Mouse (Mus musculus) layer of hippocampus, adult 11-12 months (tissue): Measurements from ENCODE around the gene Tbc1d10c.

Experiments
- DNase-seq: peaks from one replicate; pipeline ENCODE4 v3.0.0; 2022; ENCODE audit warnings: low spot score

Tbc1d10c gene

DNA sequence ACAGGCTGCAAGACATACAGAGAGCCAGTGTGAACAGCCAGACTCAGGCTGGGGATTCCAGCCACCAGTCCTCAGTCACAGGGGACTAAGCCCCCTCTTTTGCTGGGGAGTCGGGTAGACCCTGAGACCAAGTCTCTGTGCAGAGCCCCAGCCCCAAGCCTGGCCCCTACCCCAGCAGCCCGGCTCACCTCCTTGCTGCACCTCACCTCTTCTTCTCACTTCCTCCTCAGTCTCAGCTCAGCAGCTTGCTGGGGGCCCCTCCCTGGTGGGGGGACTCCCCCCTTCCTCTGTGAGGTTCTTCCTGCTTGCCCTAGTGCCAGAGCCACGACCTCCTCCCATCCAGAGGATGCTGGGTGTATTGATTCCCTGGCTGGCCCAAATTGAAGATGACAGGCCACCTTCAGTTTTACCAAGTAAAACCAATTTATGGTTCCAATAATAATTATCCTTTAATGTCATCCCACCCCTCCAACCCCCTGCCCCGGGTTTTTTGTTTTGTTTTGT is at the start of gene Tbc1d10c:
Gene Tbc1d10c (minus strand): TSS at position 454 of the 504 bp plus-strand sequence.
- no peak for DNase-seq

DNA sequence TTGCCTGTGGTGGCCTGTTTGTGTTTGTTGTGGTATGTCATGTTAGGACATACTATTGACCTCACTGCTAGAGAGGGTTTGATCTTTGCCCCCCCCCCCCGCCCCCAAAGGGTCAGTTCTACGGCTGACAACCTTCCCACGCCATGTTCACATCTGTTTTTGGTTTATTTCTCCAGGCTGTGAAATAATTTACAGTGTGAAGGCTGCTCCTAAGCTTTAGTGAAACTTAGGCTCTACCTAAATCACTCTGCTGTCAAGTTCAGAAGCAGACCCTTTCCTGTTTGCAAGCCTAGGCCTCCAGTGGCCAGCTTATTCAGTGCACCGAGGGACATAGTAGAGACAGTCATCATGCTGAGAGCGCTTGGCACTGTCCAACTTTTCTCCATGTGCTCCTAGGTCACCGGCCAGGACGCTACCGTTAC is 49.2 kb upstream of the Tbc1d10c start:
- no peak for DNase-seq

DNA sequence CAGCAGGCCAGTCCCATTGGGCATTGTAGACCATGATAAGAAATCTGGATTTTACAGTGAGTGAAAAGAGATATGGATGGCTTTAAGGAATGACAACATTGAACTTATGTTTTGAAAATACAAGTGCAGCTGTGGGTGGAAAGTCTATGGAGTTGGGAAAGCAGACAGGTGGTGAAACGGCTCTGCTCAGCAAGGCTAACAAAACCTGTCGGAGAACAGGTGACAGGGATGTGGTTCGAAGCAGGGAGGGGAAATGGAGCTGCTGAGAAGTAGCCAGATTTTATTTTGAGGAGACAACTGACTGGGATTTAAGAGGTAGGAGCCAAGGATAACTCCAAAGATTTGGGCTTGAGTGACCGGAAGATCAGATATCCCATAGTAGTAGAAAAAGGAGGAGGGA is 43.5 kb upstream of the Tbc1d10c start:
- no peak for DNase-seq

DNA sequence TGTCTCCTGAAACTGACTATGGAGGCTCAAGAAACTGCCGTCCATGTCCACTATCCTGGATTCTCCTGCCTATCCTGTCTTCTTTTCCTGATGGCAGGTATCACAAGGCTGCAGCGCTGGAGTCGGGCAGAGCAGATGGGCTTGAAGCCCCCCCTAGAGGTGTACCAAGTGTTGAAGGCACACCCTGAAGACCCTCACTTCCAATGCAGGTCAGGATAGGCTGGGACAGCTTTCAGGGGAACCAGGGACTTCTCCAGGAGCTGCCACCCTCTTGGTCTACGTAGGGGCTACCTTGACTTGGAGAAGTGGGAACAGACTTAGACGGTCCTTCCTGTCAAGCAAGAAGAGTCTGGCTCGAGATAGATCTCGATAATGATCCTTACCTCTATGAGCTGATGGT is 41.6 kb upstream of the Tbc1d10c start:
- DNase-seq = no peak

DNA sequence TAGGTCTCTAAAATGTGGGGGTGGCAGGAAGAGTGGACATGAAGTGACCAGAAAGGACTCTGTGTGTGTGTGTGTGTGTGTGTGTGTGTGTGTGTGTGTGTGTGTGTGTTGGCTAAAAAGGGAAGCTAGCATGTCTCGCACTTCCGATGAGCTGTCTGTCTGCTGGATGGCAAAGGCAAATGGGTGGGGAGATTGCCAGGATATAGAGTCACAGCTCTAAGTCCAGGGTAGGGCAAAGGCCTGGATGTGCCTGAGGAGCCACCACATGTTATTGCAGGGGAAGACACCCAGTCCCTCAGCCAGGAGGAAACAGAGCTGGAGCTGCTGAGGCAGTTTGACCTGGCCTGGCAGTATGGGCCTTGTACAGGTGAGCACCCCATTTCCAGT is 41.1 kb upstream of the Tbc1d10c start:
- peak; percentile 68 for DNase-seq

DNA sequence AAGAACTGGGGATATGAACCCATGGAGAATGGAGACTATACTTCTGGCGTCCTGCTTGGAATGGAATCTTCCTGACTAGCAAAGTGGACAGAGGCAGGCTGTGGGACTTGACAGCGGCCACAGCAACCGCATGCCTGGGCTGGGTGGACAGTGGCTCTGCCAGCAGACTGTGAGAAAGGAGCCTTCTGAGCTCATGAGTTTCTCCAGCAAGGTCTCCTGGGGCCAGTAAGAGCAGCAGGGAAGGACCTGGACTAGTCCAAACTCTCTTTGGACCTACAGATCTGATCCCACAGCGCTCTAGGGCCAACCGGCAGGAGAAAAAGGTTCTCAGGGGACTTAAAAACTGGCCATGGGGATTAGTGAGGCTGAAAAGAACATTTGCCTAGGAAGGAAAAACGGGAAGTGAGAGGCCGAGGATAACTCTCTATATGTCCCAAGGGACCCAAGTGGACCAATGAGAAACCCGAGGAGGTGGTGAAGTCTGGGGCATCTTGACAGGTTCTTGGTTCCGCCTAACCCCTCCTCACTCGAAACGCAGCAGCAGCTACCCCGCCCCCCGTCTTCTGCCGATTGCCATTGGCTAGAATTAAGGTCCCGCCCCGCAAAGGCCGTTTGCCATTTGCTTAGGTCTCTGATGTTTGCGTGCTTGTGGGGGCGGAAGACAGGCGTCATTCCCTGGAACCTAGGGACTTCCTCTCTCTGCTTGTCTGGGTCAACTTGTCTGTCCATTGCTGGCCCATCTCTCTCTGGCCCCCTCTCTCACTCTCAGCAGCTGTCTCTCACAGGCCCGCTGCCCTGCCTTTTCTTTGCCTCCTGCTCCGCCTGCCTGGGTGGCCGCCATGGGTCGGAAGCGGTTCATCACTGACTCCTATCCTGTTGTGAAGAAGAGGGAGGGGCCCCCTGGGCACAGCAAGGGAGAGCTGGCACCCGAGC is 40.4 kb upstream of the Tbc1d10c start, which contains the start of gene Pold4:
Gene Pold4 (plus strand): TSS at position 647 of the 933 bp plus-strand sequence.
- peak; percentile 99 for DNase-seq

DNA sequence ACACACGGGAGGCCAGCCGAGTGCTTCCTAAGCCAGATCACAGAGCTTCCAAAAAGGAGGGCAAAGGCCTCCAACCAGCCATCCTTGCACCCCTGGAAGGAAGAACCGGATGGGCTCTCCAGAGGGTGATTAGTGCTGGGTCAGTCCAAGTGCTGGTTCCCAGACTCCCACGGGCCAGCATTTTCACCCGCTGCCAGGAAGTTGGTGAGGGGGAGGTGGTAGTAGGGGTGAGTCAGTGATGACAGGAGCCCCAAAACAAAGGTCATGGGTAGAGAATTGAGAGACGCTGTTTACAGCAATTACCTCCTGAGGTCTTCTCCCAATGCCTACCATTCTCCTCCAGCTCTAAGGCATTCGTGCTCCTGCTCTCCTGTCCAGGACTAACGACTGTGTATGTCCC is 39.3 kb upstream of the Tbc1d10c start:
- no peak for DNase-seq

DNA sequence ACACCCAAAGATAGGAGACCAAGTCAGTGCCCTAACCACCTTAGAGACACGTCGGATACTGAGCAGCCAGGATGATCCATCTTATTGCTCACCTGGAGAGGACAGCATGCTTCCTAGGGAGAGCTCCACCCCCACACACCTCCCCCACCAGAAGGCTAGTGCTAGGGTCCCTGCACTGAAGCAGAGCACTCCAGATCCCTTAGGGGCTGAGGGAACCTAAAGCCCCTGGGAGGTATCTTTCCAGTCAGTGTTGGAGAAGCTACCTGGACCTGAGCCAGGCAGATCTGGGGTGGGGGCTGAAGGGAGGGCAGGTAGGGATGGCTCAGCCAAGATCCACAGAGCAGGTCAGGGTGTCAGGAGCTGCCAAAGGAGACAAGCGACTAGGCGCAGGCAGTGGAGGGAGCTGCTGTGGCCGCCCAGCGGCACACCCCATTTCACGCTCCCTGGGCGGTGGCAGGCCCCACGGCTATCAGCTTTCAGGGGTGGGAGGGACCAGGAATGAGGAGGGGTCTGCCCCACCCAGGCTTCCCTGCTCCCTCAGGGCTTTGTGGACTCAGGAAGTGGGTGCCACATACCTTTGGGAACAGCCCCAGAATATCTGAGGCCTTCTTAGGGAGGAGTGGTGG is 38.5 kb upstream of the Tbc1d10c start:
- DNase-seq = no peak

DNA sequence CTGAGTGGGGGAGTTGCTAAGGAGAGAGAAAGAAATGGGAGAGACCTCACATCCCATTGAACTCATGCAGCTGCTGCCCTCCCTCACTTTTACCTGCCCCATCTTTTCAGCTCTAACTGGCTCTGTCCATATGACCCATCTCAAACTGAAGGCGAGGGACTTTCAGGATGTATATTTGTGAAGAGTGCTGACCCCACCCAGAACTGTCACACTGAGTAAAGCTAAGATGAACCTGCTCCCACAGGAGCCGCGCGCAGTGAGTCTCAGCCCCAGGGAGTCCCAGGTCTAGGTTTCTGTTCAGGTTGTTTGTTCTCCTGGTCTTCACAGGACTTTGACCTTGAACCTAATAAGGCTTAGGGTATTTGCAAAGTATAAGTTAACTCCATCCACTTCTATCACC is 37.8 kb upstream of the Tbc1d10c start:
- DNase-seq = no peak

DNA sequence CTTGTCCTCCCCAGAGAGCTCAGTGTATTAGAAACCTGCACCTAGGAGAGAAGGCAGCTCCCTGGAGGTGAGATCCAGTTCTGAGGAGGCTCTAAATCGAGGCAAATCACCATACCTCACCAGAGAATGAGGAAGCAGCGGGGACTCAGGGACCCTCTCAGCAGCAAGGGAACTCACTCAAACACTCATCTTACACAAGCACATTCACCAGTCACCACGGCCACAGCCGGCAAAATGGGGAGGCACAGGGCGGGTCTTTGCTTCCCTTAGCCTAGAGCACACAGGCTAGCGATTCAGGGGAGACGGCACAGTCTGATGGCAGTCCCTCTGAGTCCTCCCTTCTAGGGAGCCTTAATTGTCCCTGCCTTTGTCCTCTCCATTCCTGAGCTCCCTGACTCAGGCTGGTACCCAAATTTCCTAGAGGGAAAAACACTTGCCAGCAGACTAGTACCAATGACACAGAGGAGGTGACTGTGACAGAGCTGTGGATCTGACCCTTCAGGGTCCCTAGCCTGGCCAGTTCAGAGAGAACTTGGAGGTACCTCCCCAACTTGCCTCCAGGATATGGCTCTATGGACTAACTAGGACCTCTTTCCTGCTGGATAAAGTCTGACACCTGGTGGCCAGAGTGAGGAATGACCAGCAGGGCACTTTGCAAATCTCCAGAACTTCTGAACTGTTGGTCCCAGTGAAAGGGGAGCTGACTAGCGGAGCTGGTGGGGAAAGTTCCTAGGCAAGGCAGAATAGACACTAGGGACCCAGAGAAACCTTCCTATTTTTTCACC is 37.0 kb upstream of the Tbc1d10c start:
- DNase-seq = peak; percentile 75

DNA sequence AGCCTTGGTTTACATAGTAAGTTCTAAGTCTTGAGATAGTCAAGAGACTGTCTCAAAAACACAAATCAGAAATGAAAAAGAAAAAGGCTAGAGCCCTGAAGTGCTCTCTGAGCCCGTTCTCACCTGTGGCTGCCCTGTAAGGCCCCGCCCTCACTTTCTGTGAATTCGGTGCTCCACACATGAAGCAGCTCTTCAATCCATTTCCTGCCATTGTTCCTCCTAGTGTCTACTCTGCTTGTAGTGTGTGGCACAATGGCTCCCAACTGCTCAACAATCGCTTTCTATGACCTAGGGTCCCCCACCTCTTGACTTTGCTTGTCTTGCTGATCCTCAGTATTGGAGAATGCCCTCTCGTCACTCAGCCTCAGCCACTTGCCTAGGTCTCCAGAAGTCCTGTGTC is 36.4 kb upstream of the Tbc1d10c start:
- DNase-seq = no peak

DNA sequence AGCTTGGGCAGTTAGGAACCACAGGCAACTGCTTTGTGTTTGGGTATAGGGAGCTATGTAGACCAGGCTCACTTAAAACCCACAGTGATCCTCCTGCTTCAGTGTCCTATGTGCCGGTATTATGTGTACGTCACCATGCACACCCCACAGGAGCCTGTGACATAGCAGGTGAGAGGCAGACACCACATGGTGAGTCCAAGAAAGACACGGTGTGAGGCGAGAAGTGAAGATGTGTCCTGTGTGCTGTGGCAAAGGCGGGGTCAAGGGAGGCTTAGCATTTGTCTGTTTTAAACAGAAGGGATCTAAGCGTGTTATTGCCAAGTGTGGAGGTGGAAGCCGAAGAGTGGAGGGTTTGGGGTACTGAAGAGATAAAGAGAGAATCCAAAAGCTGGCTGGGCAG is 35.7 kb upstream of the Tbc1d10c start:
- no peak for DNase-seq

DNA sequence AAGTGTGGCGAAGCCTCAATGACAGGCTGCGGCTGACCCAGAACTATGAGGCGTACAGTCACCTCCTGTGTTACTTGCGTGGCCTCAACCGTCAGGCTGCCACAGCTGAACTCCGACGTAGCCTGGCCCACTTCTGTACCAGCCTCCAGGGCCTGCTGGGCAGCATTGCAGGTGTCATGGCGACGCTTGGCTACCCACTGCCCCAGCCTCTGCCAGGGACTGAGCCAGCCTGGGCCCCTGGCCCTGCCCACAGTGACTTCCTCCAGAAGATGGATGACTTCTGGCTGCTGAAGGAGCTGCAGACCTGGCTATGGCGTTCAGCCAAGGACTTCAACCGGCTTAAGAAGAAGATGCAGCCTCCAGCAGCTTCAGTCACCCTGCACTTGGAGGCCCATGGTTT is 31.1 kb upstream of the Tbc1d10c start:
- DNase-seq = no peak

DNA sequence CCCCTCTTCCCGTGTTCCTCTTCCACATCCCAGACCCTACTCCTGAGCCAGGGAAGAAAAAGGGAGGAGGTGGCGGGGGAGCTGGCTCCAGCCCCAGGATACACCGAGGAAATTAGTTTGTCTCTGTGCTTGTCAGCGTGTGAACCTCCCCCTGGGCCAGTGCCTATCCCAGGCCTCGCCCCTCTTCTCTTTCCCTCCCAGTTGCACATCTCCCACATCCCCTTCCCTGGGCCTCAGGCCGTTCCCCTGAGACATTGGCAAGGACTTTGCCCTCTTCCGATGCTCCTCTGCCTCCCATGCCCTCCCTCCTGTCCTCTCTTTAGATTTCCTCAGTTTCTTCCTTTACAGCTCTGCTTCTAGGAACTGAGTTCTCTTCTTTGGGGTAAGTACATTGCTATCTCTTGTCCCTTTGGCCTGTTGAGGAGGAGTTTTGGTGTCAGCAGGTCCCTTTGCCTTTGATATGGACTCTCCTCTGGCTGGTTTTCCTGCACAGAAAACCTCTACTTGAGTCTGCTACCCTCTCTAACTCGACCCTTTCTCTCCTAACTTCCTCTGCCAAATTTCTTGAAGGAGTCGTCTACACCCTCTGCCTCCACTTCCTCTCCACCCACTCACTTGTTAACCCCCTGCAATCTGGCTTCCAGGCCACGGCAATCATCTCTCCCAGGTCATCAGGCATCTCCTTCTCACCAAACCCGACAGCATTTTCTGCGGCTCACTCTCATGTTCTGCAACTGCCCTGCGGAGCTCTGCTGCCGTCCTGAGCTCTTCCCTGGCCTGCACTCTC is 30.1 kb upstream of the Tbc1d10c start:
- no peak for DNase-seq

DNA sequence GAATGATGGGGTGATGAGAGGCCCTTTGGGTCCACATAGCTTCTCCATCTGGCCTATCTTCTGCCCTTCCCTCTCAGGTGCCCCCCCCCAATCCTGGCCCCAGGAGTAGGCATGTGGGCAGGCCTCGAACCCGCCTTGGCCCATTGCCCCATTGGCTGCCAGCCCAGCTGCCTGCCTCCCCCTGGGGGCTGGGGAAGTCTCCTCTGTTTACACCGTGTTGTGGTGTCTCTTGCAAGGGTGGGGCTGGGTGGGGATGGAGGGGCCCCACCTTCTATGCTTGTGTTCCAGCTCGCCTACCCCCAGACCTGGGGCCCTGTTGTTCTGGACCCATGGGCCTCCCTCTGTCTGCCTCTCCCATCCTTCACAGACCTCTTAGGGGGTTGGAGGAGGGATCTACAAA is 29.3 kb upstream of the Tbc1d10c start:
- no peak for DNase-seq

DNA sequence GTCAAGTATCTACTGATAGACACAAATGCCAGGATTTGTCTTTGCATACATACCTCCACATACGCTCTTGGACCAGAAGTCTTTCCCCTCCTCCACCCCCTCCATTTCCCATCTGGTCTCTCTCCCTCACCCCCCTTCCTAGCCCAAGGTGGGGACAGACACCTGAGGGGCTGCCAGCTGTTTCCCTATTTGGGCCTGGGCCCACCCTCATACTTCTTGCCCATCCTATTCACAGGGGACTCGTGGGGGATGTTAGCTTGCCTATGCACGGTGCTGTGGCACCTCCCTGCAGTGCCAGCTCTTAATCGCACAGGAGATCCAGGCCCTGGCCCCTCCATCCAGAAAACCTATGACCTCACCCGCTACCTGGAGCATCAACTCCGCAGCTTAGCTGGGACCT is 28.9 kb upstream of the Tbc1d10c start:
- DNase-seq = no peak

DNA sequence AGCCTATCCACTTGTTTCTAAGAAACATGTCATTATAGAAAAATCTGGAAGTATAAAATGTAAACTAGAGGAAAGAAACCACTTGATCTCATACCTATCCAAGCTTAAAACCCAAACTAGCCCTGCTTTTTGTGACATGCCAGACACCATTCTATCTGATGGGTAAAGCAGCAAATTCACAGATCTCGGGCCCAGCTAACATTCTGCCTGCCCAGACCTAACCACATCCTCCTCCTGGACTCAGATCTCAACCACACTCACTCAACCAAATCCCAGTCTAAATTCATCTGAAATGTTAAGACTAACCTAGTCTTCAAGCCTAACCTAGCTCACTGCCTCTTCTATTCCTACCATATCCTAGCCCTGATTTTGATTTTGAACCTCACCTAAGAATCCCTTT is 27.7 kb upstream of the Tbc1d10c start:
- DNase-seq = no peak

DNA sequence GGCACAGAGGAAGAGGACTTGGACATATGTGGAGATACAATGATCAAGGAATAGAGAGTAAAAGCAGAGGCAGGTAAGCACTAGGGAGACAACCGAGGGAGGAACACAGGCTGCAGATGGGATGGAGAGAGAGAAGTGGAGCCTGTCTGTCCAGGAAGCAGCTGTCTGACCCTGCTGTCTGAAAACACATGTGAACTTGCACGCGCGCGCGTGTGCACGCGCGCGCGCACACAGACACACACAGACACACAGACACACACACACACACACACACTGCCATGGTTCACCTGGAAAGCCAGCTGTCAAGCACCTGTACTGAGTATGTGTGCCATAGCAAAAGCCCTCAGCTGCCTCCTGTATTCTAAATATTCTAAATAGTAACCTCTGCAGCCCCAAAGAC is 27.2 kb upstream of the Tbc1d10c start:
- no peak for DNase-seq

DNA sequence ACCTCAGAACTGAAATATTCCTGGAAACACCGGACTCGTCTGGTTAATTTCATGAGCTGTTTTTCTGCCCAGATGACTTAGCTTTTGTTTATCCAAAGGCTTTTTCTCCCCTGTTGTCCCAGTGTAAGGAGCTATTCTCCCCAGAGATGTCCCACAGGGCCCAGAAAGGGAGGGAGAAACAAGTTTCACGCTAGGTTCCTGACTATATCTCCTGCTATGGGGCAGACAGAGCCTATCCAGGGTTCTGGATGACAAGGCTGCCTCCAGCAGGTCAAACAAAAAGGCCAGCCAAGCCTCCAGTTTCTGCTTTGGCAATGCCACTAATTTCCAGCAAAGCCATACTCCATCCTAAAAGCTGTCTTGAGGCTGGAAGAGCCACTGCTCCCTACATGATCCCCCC is 26.8 kb upstream of the Tbc1d10c start:
- DNase-seq = no peak

DNA sequence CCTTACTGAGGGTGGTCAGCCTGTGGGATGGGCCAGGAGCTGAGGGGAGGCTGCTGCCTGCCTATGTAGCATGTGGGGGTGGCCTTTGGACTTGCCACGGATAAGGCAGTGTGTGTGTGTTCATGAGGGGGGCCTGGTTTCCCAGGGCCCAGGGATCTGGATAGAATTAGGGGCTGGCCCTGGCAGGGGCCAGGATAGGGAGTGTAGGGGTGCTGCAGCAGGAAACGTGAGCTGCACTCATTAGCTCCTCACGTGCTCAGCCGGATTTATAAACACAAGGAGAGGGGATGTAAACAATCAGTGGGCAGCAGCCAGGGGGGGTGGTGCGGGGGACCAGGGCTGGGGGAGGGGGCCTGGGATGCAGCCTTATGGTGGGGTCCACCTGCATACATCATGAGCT is 26.1 kb upstream of the Tbc1d10c start:
- DNase-seq = no peak

DNA sequence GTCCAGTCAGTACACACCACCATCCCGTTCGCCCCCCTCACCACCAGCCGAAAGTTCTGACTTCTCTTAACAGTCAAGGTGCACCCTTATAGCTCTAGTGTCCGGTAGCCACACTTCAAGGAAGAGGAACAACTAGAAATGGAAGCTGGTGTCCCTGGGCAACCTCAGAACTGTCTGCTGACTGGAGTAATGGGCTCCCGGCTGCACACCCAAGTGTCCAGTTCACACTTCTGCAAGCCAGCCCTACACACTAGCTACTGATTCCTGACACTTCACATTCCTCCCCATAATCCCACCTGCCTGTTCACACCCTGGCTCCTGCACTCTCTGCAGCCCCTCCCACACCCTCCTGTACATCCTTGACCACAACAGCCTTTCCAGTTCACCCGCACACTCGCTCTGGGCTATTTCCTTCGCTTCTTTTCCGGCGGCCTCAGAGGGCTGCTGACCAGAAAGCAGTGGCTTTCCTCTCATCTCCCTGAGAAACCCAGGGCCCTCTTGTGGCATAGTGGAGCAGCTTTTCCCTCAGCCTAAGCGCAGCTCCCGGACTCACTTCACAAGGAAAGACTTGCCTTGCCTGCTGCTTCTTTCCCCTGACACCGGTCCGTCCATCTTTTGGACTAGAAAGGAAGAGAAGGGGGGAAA is 25.1 kb upstream of the Tbc1d10c start:
- no peak for DNase-seq
